Mouse (Mus musculus) neural tube, embryonic 15.5 days (tissue): ENCODE data around the gene Emp1. TPM values are rescaled to one million over a fixed set of nuclear protein-coding genes. Genes with fewer than 3 reads are reported as not detected.
A peak's percentile ranks its signal among the peaks of the same experiment; 100 is the strongest.

ENCODE experiments used
- ATAC-seq: fragments of 200-750 bp; cut with Nextera tagmentation; 2 replicates; pipeline ENCODE4 v1.8.0; 2017; ENCODE audit warnings: mild to moderate bottlenecking, moderate TSS enrichment, moderate library complexity; ENCODE audit not compliant: low FRiP score
- H3K27ac ChIP-seq: fragments of 300-500 bp; sonication (generic); replicated peaks from 2 replicates; pipeline ENCODE4 v1.5.1; 2015; ENCODE audit warnings: mild to moderate bottlenecking, inconsistent platforms
- H3K27me3 ChIP-seq: fragments of 300-500 bp; sonication (generic); replicated peaks from 2 replicates; pipeline ENCODE4 v1.6.1; 2015; ENCODE audit warnings: inconsistent platforms
- H3K36me3 ChIP-seq: fragments of 300-500 bp; sonication (generic); 2 replicates; pipeline ENCODE4 v1.6.1; 2015; ENCODE audit warnings: inconsistent platforms
- H3K4me1 ChIP-seq: fragments of 300-500 bp; sonication (generic); 2 replicates; pipeline ENCODE4 v1.6.1; 2015; ENCODE audit warnings: inconsistent platforms
- H3K4me2 ChIP-seq: fragments of 300-500 bp; sonication (generic); 2 replicates; pipeline ENCODE4 v1.6.1; 2015; ENCODE audit warnings: inconsistent platforms, mild to moderate bottlenecking, moderate library complexity
- H3K4me3 ChIP-seq: fragments of 300-500 bp; sonication (generic); replicated peaks from 2 replicates; pipeline ENCODE4 v1.5.1; 2015; ENCODE audit warnings: mild to moderate bottlenecking, inconsistent platforms
- H3K9ac ChIP-seq: fragments of 300-500 bp; sonication (generic); replicated peaks from 2 replicates; pipeline ENCODE4 v1.6.1; 2015; ENCODE audit warnings: mild to moderate bottlenecking, inconsistent platforms
- H3K9me3 ChIP-seq: fragments of 300-500 bp; sonication (generic); replicated peaks from 2 replicates; pipeline ENCODE4 v1.6.1; 2016; ENCODE audit warnings: inconsistent platforms
- WGBS: fragments of 180-500 bp; shearing (Covaris S2); methylation state at CpG from one replicate; pipeline ENCODE4 v1.1.7; 2015; ENCODE audit warnings: mixed read lengths; 5-methylcytosine and 5-hydroxymethylcytosine counted together
- polyA plus RNA-seq: library from polyadenylated mRNA; unstranded; fragments of >200 nt; fragmentation: Nextera tagmentation; extraction: Ambion mirVana; gene quantifications from 2 replicates; pipeline ENCODE4 v1.2.1, GENCODE M21; 2015

Gene Emp1
- polyA plus RNA-seq, result 12.3 and 19.4 TPM in 2 replicates

DNA sequence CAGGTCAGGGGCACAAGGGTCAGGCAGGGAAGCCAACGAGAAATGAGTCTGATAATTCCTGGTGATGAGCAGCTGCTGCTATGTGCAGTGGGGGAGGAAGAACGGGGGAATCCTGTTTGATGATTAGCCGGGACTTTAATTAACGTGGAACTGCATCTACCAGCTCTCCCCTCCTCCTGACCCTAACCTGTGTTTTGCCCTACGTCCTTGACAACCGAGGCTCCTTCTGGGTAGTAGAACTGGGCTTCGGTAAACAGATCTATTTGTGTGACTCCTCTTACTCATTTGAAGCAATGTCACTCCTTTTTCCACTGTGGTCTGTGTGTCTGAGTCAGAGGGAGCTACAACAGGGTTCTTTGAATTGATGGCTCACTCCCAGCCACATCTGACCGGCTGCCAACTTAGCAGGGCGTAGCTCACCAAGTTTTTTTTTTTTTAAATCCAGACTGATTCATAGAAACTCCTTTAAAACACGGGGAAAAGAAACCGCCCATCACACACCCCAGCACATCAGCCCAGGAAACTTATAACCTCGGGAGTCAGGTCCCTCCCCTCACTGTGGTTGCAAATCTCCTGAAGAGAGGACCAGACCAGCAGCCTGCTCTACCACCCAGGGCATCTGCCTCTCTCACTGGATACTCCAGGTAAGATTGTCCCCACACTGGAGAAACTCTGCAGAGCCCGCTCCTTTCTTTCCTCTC is at the start of gene Emp1:
TSS of gene Emp1 (plus strand) at position 87 of the 701 bp plus-strand sequence.
- peaks cover 18% of the 10 kb centered on the region for H3K4me1 ChIP-seq
- WGBS, result 40% methylated on average over 13 of the region's 13 CpGs
- H3K4me3 ChIP-seq, result peak within 1 kb of the TSS; percentile 26
- peak within 1 kb of the TSS; percentile 72 for H3K27ac ChIP-seq
- no peaks in the 10 kb centered on the region for H3K9me3 ChIP-seq
- ATAC-seq, result 0 out of 2 replicates have a peak, but pooled peaks have one; percentile 11
- H3K36me3 ChIP-seq, result no peaks in the 10 kb centered on the region
- H3K9ac ChIP-seq, result 0 out of 2 replicates have a peak within 1 kb of the TSS, but pooled peaks have one; percentile 14
- H3K4me2 ChIP-seq, result peak within 1 kb of the TSS; percentile 35
- no peaks in the 10 kb centered on the region for H3K27me3 ChIP-seq

DNA sequence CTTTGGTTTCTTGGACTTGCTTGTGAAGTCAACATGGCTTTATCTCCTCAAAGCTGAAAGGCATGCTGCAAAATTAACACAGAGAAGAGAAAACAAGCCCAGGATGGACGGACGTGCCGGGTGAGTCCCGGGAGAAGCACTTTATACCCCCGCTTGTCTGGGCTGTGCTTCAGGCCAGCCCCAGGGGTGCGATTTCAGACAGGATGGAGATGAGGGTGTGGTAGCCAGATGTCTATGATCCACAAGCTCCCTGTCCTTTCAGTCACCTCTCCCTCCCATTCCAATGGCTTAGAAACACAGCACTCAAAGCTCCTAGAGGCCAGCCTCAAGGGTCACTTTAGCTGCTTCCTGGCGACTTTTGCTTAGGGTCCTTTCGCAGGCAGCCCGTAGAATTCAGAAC is 48.4 kb upstream of the Emp1 start:
- no peak overlapping the region for H3K27ac ChIP-seq
- H3K27me3 ChIP-seq, result no peaks in the 10 kb centered on the region
- no peak overlapping the region for H3K4me2 ChIP-seq
- H3K9me3 ChIP-seq, result no peaks in the 10 kb centered on the region
- 72% methylated on average over 9 of the region's 9 CpGs for WGBS
- H3K4me1 ChIP-seq, result no peaks in the 10 kb centered on the region
- no peaks in the 10 kb centered on the region for H3K36me3 ChIP-seq
- no peak for ATAC-seq
- no peak overlapping the region for H3K9ac ChIP-seq
- H3K4me3 ChIP-seq, result no peak overlapping the region

- no peaks in the 10 kb centered on the region for H3K4me1 ChIP-seq
- no peak overlapping the region for H3K4me3 ChIP-seq
- H3K9me3 ChIP-seq, result no peaks in the 10 kb centered on the region
- H3K9ac ChIP-seq, result no peak overlapping the region
- 85% methylated on average over 2 of the region's 2 CpGs for WGBS
- no peak for ATAC-seq
- H3K27ac ChIP-seq, result no peak overlapping the region
- H3K4me2 ChIP-seq, result no peak overlapping the region
- H3K27me3 ChIP-seq, result no peaks in the 10 kb centered on the region
- H3K36me3 ChIP-seq, result no peaks in the 10 kb centered on the region
These were observed 46.2 kb upstream of the Emp1 start for GRCm38 (mm10) chr6:135316141-135316540.

DNA sequence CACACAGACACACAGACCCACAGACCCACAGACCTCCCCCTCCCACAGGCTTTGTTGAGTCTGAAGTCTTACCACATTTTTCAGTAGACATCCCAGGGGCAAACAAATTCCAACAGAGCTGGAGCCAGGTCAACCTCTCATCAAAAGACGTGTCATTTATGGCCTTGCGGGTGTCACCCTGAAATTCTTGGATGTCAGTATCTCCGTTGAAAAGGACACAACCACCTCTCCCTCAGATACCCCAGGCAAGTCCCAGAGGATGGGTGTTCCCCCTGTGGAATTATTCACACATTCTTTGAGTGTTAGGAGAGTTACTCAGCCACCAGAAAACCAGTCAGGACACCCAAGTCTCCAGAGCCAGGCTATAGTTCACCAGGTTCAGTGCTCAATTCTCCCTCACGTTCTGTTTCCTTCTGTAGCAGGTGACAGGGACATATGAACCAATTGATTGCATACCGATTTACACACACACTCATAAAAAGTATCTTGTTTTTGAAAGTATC is 42.9 kb upstream of the Emp1 start:
- Histone ChIP-seq H3K4me3 (no peak overlapping the region), H3K27me3 (no peaks in the 10 kb centered on the region), H3K9me3 (no peaks in the 10 kb centered on the region), H3K9ac (no peak overlapping the region), H3K4me1 (peaks cover 11% of the 10 kb centered on the region; the same call in 1 of the 2 replicates), H3K4me2 (no peak overlapping the region), H3K36me3 (no peaks in the 10 kb centered on the region), H3K27ac (no peak overlapping the region)
- WGBS, result 85% methylated on average over 5 of the region's 5 CpGs
- ATAC-seq, result no peak

GRCm38 (mm10) chr6:135322749-135323148 is 39.6 kb upstream of the Emp1 start:
- Histone ChIP-seq H3K27me3 (no peaks in the 10 kb centered on the region), H3K4me3 (no peak overlapping the region), H3K27ac (no peak overlapping the region), H3K4me1 (peaks cover 11% of the 10 kb centered on the region; the same call in 1 of the 2 replicates), H3K9me3 (no peaks in the 10 kb centered on the region), H3K4me2 (peak overlapping the region; percentile 13; the same call in 1 of the 2 replicates), H3K36me3 (no peaks in the 10 kb centered on the region), H3K9ac (no peak overlapping the region)
- 71% methylated on average over 7 of the region's 7 CpGs for WGBS
- ATAC-seq, result no peak

DNA sequence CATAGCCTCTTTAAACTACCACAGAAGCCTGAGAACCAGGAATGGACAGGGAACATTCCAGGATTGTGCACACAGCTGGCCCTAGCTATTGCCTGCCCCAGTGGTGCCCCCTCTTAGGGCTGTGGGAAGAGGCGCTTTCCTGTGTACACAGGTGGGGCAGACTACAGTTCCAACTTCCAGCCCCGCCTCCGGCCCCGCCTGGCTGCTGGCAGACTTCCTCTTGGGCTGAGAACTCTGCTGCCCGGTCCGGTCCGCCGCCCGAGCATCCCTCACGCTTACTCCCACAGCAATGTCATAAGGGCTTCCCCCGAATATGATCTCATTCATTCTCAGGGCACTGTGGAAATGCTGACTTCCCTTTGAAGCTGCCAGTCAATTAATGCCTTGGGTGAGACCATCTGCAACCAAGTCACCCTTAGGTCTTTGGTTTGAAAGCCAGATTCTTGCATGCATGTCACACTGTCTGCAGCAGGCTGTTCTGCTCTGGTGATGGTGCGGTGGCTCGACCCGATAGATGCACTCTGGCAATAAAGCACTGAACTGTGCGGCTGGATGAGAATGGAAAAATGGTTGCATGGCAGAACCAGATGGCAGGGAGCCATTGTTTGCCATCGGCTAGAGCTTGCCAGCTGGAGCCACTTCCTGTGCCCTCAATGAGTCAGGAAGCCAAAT is 38.9 kb upstream of the Emp1 start:
- WGBS, result 38% methylated on average over 16 of the region's 16 CpGs
- H3K9me3 ChIP-seq, result no peaks in the 10 kb centered on the region
- H3K36me3 ChIP-seq, result no peaks in the 10 kb centered on the region
- H3K9ac ChIP-seq, result no peak overlapping the region
- no peak overlapping the region for H3K4me3 ChIP-seq
- peak overlapping the region; percentile 13; the same call in 1 of the 2 replicates for H3K4me2 ChIP-seq
- ATAC-seq, result no peak
- H3K27me3 ChIP-seq, result no peaks in the 10 kb centered on the region
- H3K27ac ChIP-seq, result no peak overlapping the region
- peaks cover 11% of the 10 kb centered on the region; the same call in 1 of the 2 replicates for H3K4me1 ChIP-seq

GRCm38 (mm10) chr6:135324111-135324510 is 38.2 kb upstream of the Emp1 start:
- Histone ChIP-seq H3K4me2 (no peak overlapping the region), H3K27me3 (no peaks in the 10 kb centered on the region), H3K4me1 (peaks cover 11% of the 10 kb centered on the region; the same call in 1 of the 2 replicates), H3K9me3 (no peaks in the 10 kb centered on the region), H3K9ac (no peak overlapping the region), H3K36me3 (no peaks in the 10 kb centered on the region), H3K4me3 (no peak overlapping the region), H3K27ac (no peak overlapping the region)
- WGBS, result 63% methylated on average over 3 of the region's 3 CpGs
- ATAC-seq, result no peak

GRCm38 (mm10) chr6:135324686-135325300 is 37.6 kb upstream of the Emp1 start:
- H3K4me3 ChIP-seq, result no peak overlapping the region
- H3K9ac ChIP-seq, result no peak overlapping the region
- H3K9me3 ChIP-seq, result no peaks in the 10 kb centered on the region
- H3K27me3 ChIP-seq, result no peaks in the 10 kb centered on the region
- no peak for ATAC-seq
- no peak overlapping the region for H3K4me2 ChIP-seq
- H3K36me3 ChIP-seq, result no peaks in the 10 kb centered on the region
- no peak overlapping the region for H3K27ac ChIP-seq
- peaks cover 11% of the 10 kb centered on the region; the same call in 1 of the 2 replicates for H3K4me1 ChIP-seq
- 76% methylated on average over 9 of the region's 9 CpGs for WGBS

DNA sequence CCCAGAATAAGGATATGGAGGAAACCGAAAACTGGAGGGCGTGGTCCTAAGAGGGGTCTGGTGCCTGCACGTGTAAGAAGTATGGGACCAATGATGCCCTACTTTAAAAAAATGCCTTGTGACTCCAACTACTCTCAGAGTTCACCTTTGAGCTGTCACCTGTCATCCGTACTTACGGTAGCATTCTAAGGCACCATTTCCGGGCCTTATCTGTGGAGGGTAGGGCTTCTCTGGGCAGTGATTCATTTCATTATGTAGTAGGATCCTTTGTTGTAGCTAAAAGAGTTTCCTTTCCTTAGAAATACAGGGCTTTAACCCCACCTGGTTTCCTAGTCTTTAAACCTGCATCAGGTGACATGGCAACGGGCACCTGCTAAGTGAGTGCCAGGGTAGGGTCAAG is 35.5 kb upstream of the Emp1 start:
- Histone ChIP-seq H3K4me3 (no peak overlapping the region), H3K36me3 (no peaks in the 10 kb centered on the region), H3K27me3 (no peaks in the 10 kb centered on the region), H3K9me3 (no peaks in the 10 kb centered on the region), H3K9ac (no peak overlapping the region), H3K4me2 (no peak overlapping the region), H3K4me1 (peaks cover 11% of the 10 kb centered on the region; the same call in 1 of the 2 replicates), H3K27ac (no peak overlapping the region)
- no peak for ATAC-seq
- WGBS, result 90% methylated on average over 7 of the region's 7 CpGs

DNA sequence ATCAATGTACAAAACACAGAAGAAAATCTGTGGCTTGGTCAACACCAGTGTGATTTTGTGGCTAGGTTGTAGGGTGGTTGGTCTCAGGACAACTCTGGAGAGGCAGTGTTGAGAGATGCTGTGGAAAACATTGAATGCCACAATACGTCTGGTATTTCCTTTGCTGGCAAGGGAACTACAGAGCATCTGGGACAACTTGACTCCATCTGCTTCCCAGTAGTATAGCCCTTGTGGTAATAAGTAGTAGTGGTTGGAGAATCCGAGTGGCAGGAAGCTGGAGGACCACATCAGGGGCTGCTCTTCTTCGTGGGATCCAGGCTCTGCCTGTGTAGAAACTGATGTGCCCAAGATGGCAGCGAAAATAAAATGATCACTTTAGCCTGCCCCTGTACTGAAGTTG is 30.4 kb upstream of the Emp1 start:
- Histone ChIP-seq H3K9me3 (no peaks in the 10 kb centered on the region), H3K27ac (0 out of 2 replicates have a peak overlapping the region, but pooled peaks have one; percentile 68), H3K36me3 (no peaks in the 10 kb centered on the region), H3K9ac (no peak overlapping the region), H3K4me3 (no peak overlapping the region), H3K27me3 (no peaks in the 10 kb centered on the region), H3K4me2 (no peak overlapping the region), H3K4me1 (peaks cover 21% of the 10 kb centered on the region)
- WGBS, result 81% methylated on average over 4 of the region's 4 CpGs
- ATAC-seq, result no peak; the same call in 1 of the 2 replicates

DNA sequence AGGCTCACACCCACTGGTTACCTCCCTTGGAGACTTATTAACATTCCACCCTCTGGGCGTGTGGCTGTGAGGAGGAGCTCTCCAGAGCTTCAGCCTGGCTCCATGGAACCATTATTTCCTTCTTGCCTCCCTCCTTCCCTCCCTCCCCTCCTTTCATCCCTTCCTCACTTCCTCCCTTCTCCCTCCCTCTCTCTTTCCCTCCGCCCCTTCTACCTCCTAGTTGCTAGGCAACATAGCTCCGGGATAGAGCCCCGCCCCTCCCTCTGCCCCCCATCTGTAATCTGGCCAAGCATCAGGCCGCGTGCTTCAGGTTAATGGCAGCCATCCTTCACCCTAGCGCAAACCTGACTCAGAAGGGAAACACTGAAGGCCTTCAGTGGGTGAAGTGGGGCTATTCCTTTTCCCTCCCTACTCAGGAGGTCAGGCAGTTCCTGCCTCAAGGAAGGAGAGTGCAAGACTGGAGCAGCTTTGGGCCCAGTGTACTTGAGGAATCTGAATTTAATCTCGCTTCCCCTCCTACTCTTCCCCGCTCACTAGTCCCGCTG is 29.5 kb upstream of the Emp1 start:
- peaks cover 21% of the 10 kb centered on the region for H3K4me1 ChIP-seq
- WGBS, result 15% methylated on average over 10 of the region's 10 CpGs
- peak overlapping the region; percentile 30 for H3K4me2 ChIP-seq
- no peak overlapping the region for H3K9ac ChIP-seq
- H3K4me3 ChIP-seq, result no peak overlapping the region
- H3K9me3 ChIP-seq, result no peaks in the 10 kb centered on the region
- ATAC-seq, result peak; percentile 62
- no peaks in the 10 kb centered on the region for H3K27me3 ChIP-seq
- H3K27ac ChIP-seq, result peak overlapping the region; percentile 68
- no peaks in the 10 kb centered on the region for H3K36me3 ChIP-seq
